Mouse (Mus musculus): Measurements from ENCODE around the gene Dhrs1. TPM values are rescaled to one million over a fixed set of nuclear protein-coding genes. Genes with fewer than 3 reads are reported as not detected.

The Dhrs1 gene
- total RNA-seq, 2 experiments from 2014 or later, result 96.3 to 102 TPM

DNA sequence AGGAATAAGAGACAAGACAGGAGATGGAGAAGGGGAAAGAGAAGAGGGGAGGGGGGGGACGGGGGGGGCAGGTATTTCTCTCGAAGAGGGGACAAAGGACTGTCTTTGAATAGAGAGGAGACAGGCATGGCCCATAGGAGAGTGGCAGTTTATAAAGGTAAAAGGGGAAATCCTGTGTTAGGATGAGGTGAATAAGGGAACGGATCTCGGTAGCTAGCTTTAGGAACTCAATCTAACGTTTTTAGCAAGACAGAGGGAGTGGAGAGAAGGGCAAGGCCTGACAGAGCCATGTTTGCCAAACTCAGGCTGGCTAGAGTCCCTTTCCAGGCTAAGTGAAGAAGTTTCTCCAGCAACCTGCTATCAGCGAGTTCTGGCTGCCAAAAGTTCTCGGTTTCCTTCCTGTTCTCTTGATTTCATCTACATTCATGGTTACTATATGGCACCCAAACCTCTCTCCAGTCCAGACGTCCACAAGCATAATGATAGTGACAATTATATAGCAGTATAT is 23.0 kb downstream of the Dhrs1 start:
- DNase-seq (ENCODE audit: low spot score in 2 of 2), result no peak

DNA sequence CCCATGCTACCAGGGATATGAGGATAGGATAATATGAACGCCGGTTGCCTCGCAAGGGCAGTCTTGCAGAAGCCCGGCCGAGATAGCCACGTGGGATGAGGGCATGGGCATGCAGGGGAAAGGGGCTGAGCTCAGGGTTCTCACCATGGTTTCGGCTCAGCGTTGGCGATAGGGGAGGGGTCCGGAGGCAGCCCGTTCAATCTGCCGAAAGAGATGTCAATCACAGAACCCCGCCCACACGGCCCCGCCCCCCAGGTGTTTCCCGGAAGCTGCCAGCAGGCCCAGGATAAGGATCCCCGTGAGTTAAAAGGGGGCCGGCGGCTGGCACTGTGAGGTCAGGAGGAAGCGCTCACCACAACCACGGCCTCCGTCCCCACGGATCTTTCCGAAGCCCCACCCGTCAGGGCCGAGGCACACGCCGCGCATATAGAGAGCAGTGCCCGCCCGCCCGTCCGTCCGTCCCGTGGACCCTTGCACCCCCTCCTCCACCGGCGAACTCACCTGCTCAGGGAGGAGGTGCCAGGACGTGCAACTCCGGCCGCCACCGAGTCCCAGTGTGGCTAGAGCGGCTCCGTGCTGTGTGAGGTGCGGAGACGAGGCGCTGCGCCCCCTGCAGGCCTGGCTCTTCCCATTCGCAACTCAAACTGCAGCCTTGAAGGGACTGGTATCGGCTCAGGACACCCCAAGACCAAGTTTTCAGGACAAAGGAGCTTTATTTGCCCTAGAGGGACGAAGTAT is 23.6 kb downstream of the Dhrs1 start, which contains the start of gene Rabggta:
Rabggta (minus strand) TSS at position 564 of the 738 bp plus-strand sequence.
- DNase-seq (ENCODE audit: low spot score in 2 of 2), result peak; percentile 88 to 92

DNA sequence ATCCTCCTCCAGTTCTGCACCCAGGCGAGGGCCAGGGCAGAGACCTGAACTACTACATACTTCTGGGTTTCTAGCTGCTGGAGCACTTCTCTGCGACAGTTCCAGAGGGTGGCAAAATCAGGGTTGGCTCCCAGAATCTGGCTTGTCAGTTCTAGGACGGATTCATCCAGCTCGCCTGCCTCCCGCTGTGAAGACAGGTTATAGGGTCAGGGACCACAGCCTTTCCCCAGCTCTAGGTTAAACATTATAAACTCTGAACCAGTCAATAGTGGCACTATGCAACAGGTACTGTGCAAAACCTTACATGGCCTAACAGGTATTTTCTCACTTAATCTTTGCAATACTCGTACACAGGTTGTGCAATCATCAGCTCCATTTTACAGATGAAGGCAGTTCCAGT is 24.4 kb downstream of the Dhrs1 start:
- DNase-seq (ENCODE audit: low spot score in 2 of 2), result no peak

DNA sequence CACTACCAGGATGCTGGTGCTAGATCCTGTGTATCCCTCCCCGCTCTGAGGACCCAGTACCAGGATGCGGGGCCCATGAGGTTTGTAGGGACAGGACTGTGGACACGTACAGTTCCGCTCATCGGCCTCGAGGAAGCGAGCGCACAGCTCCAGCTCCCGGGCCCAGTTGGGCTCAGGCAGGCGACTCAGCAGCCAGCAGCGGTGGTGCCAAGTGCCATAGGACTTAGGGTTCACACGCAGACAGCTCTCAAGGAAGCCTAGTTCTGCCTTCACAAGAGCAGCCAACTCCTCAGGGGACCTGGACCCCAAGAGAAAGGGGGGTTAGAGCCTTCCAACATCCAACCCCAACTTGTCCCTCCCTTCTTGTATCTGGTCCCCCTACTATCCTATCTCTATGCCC is 24.8 kb downstream of the Dhrs1 start:
- no peak for DNase-seq (ENCODE audit: low spot score in 2 of 2)

DNA sequence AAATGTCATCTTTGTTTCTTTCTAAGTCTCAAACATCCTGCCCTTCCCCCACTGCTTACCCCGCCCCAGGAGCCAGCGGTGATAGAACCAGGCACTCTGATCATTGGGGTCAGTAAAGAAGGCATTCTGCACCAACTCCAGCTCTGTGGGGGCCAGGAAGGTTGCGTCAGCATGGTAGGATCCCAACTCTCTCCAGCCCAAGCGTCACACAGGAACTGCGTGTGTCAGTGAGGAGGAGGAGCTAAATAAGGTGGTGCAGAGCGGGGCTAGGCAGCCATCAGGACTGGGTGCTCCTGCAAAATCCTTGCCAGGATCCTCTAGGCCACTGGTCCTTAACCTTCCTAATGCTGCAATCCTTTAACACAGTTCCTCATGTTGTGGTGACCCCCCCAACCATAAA is 25.8 kb downstream of the Dhrs1 start:
- DNase-seq (ENCODE audit: low spot score in 2 of 2), result no peak

DNA sequence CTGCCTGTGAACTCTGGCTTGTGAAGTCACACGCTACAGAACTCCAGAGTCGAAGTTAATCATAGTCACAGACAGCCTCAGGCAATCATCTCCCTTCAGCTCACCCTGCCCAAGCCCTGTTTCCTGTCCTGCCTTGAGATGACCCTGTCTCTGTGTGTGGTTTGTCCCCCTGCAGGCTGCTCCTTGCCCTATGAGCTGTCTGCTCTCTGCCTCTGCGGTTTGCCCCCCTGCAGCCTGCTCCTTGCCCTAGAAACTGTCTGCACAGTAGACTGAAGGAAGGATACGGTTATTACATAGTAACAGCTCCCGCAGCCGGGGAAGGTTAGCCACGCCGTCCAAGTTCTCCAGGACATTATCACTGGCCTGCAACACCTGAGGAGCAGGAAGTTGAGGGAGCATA is 28.6 kb downstream of the Dhrs1 start:
- DNase-seq (ENCODE audit: low spot score in 2 of 2), result no peak

DNA sequence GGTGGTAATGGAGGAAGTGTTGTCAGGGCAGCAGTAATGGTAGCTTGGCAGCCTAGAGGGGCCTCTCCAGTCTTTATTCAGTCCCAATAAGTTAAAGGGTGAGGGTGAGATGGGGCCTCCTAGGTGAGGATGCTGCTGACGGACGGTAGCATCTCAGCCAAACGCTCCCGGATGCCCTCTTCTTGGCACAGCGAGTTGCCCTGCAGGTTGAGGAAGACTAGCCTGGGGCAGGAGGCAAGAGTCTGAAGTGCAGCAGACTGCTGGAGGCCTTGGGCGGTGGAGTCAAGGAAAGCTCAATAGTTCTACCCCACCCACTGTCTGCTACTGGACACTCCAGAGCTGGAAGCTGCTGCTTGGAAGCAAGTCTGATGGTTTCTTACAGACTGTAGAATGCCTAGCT is 29.2 kb downstream of the Dhrs1 start:
- no peak for DNase-seq (ENCODE audit: low spot score in 2 of 2)

DNA sequence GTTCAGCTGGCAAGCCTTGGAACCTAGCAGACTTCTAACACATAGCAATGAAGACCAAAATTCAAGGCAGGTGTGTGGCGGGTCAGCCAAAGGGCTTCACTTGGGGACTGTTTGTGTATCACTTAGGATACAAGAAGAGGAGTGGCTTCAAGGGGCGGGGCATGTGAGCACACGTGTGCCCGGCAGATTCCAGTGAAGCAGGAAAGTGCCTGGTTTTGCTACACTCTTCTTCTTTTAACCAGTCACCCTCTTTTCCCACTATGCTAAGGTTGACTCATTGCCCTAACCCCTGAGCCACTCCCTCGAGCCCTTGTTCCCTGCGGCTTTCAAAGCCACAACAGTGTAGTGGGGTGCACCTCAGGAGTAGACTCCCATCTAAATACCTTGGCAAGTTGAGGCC is 30.6 kb downstream of the Dhrs1 start:
- DNase-seq (ENCODE audit: low spot score in 2 of 2), result no peak

DNA sequence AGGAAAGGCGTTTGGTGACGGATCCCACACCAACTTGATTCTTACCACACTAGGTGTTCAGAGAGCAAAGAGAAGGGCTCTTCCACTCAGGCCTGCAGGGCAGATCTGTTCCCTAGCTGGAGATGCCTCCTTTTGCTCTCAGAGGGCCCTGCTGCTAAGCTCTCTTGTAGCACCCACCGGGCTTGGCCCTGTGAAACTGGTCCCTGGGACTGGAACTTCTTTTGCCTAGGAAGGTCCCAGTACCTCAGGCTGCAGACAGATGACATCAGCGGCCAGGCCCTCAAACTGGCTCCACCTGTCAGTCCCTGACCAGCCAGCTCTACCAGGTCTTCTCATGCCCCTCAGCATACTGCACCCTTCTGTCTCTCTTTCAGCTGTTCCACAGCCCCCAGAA is 31.8 kb downstream of the Dhrs1 start, which contains the start of gene Tgm1:
Tgm1 (minus strand) TSS at position 198 of the 394 bp plus-strand sequence.
- DNase-seq (ENCODE audit: low spot score in 2 of 2), result no peak

DNA sequence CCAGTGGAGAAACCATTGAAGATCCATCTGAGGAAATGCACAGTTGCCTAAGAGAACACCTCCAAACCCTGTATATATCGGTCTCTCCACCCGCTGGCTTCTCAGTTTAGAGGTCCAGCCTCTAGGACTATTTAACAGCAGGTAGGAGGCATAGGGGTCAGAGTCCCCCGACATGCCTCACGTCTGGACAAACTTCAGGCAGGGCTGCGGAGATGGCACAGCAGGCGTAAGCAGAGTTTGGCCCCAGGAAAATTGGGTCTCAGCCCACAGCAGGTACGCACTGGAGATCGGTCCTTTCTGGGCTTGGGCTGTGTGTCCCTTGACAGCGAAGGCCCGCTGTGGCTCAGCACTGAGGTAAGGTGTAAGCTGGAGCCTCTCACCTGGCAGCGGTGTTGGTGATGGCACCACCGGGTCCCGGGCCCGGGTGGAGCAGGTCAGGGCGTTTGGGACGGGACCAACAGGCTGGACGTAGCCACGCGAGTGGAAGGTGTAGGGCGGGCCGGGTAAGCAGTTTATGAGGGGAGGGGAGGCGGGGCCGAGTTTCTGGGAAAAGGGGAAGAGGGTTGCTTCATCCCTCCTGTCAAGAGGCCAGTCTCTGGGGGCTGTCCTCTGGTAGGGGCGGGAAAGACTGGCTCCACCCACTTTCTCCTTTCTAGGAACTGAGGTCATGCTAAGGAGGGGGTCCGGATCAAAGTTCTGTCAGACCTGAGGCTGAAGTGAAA is 32.3 kb downstream of the Dhrs1 start:
- no peak for DNase-seq (ENCODE audit: low spot score in 2 of 2)

DNA sequence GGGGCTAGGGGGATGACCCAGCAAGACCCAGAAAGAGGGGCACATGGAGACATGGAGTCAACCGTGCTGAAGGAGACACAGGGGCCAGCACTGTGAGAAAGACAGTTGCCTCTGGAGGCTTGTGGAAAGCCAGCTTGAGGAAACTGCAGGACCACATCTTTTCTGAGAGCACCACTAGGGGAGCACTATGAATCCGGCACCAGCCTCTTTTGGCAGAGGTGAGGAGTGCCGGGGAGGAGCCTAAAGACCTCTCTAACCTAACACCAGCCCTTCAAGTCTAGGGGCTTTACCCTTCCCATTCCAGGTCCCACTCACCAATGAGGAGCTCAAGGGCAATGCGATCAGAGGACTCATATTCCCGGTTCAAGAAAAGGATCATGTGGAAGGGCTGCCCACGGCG is 33.7 kb downstream of the Dhrs1 start:
- DNase-seq (ENCODE audit: low spot score in 2 of 2), result no peak

DNA sequence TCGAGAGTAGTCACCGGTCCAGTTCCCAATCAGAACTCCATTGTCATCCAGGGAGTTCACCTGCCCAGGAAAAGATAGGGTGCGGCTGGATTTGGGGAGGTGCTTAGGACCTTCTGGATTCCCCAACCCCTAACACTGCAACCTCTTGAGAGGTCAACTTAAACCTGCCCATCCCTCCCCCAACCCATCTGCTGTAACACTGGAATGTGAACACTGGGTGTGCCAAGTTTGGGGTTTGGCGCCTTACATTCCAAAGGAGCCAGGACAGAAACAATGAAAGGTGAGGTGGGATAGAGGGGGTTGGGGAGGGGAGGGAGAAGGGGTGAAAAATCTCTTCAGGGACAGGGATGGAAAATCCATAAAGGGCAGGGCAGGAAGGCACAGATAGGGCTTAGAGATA is 36.0 kb downstream of the Dhrs1 start:
- no peak for DNase-seq (ENCODE audit: low spot score in 2 of 2)

DNA sequence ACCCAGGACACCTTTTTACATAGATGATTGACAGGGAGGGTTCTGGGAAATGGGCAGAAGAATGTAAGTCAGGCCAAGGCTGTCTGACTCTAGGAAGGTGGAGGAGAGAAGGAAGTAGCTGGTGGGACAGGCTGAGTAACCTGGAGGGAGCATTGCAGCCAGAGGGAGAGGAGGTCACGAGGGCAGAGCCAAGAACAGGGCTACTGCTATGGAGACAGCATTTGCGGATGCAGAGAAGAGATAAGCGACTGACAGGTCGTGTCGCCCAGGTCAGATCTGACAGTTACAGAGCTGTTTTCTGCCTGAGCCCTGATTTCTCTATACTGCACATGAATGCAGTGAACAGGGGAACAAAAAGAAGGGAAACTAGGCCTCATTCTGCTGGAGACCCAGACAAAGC is 38.1 kb downstream of the Dhrs1 start:
- DNase-seq (ENCODE audit: low spot score in 2 of 2), result no peak

DNA sequence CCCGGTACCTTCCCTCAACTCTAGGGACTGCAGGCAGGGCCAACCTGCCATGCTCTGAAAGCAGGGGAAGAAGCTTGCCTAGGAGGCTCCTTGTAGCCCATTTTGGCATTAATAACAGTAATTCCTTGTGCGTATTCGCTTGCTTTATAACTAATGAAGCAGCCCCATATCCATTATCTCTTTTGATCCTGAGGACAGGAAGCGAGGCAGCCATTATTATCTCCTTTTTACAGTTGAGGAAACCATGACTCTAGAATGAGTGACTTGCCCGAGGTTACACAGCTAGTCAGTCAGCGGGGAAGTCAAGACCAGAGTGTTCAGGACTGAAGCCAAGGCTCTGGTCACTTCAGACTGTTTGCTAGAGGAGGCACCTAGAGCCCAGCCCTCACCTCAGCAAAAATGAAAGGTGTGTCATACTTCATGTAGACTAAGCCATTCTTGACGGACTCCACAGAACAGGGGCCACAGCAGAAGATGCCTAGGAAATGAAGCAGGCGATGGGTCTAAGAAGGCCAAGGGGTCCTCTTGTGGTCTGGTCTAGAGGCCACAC is 39.4 kb downstream of the Dhrs1 start:
- no peak for DNase-seq (ENCODE audit: low spot score in 2 of 2)

DNA sequence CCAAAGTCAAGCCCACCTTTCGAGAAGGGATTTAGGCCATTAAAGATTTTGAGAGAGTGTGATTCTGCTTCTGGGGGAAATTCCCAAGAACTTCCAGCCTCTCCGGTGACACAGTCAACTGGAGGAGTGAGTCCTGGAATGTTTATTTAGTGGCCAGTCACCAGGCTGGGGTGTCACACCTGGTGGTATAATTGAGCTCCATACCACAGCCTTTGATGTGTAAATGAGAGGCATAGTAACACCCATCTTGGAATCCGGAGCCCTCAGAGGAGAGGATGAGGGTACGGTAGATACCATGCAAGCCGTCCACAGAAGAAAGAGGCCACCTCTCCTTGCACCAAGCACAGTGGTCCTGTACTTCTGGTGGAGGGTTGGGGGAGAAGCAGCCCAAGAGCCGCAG is 42.7 kb downstream of the Dhrs1 start:
- DNase-seq (ENCODE audit: low spot score in 2 of 2), result no peak

DNA sequence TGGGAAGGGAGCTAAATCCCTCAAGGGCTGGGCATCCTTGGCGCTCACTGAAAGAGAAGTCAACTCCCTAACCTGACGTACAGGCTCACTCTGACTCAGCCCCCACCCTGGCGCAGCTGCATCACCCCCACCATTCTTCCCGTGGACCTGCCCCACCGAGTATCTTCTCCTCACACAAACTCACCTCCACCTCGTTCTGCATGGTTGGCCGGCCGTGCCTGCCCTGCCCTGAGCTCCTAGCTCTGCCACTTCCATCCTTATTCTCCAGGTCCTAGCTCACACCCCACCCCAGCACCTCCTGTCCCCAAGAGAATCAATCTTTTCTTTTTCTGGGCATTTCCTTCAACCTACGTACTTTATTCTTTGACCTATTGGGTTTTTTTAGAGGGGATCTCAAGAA is 44.4 kb downstream of the Dhrs1 start:
- DNase-seq (ENCODE audit: low spot score in 2 of 2), result no peak

DNA sequence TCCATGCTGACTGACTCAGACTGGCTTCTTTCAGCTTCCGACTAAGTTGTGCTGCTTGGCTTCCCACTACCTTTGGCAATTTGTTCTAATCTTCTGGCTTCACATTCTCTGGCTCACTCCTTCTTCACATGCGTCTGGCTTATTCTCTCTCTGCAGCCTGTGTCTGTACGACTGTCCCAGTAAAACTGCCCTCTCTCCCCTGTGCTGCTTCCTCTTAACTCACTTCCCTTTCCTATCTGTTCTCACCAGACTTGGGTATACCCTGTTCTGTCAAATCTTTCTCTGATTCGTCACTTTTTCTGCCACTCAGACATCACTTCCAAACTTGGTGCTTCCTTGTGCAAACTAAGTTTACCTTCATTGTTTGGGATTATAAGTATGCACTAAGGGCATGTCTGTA is 48.3 kb downstream of the Dhrs1 start:
- no peak for DNase-seq (ENCODE audit: low spot score in 2 of 2)

DNA sequence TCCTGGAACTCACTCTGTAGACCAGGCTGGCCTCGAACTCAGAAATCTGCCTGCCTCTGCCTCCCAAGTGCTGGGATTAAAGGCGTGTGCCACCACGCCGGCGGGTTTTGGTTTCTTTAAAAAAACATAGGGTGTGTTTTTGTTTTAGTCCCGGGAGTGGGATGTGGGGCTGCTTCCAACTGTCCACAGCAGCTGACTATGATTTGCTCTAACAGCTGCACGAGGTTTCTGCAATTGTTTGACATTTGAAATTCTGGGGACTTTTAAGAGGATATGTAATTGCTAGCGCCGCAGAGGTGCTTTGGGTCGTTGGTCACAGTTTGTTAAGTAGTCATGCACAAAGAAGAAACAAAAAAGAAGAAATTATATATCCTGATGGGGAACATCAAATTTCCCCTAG is 56.1 kb downstream of the Dhrs1 start:
- DNase-seq (ENCODE audit: low spot score in 2 of 2), result no peak

Data from layer of hippocampus, postnatal 14 days (tissue).